23 mouse cellular contexts compared by ENCODE assay signal in genomic region chrX:69028650-69029049, GRCm38 (mm10).
DNase-seq lines count a peak whose midpoint lies in the region; ATAC-seq and TF ChIP-seq lines count a peak whose summit lies in the region.
"Had no signal": no experiment of that assay in that cellular context is flagged by ENCODE, and none has a peak within 500 bp of the region (broad histone marks: within the 10 kb centered on the region; RNA-seq: fewer than 3 reads in every experiment).

No protein-coding gene starts in this region.

- no peaks in the 10 kb centered on the region for H3K4me1 ChIP-seq in hindbrain, postnatal 0 days (ENCODE audit: insufficient read depth, low read length)
- H3K4me1 ChIP-seq in hindbrain, embryonic 11.5 days (replicated peaks; ENCODE audit: control insufficient read depth, insufficient read depth, low read length), result no peaks in the 10 kb centered on the region
- H3K4me1 ChIP-seq: limb, embryonic 13.5 days; liver, embryonic 12.5 days; midbrain, embryonic 12.5 days; neural tube, embryonic 12.5 days had no signal

- H3K27me3 ChIP-seq in hindbrain, postnatal 0 days (ENCODE audit: insufficient read depth, low read length), result no peaks in the 10 kb centered on the region
- no peaks in the 10 kb centered on the region for H3K27me3 ChIP-seq in hindbrain, embryonic 11.5 days (ENCODE audit: control insufficient read depth, insufficient read depth, low read length)
- H3K27me3 ChIP-seq: limb, embryonic 13.5 days; liver, embryonic 12.5 days; midbrain, embryonic 12.5 days; neural tube, embryonic 12.5 days had no signal

- 0 out of 2 replicates have a peak, but pooled peaks have one; percentile 32 for ATAC-seq in hindbrain, postnatal 0 days
- no peak for ATAC-seq in hindbrain, embryonic 11.5 days (ENCODE audit: low FRiP score)
- ATAC-seq: forebrain, postnatal 0 days; liver, embryonic 12.5 days had no signal

- no peak overlapping the region for H3K4me2 ChIP-seq in hindbrain, postnatal 0 days (ENCODE audit: low read depth, low read length)
- no peak overlapping the region for H3K4me2 ChIP-seq in hindbrain, embryonic 11.5 days (replicated peaks; ENCODE audit: low read depth, low read length)
- H3K4me2 ChIP-seq: heart, embryonic 11.5 days; limb, embryonic 13.5 days; liver, embryonic 12.5 days; midbrain, embryonic 12.5 days; neural tube, embryonic 12.5 days had no signal

- H3K9me3 ChIP-seq in hindbrain, postnatal 0 days (ENCODE audit: low read length), result no peaks in the 10 kb centered on the region
- no peaks in the 10 kb centered on the region for H3K9me3 ChIP-seq in hindbrain, embryonic 11.5 days (ENCODE audit: control insufficient read depth, low read length)
- H3K9me3 ChIP-seq: limb, embryonic 13.5 days; liver, embryonic 12.5 days; midbrain, embryonic 12.5 days; neural tube, embryonic 12.5 days had no signal

- H3K36me3 ChIP-seq in hindbrain, postnatal 0 days (ENCODE audit: insufficient read depth, low read length), result no peaks in the 10 kb centered on the region
- H3K36me3 ChIP-seq in hindbrain, embryonic 11.5 days (ENCODE audit: control insufficient read depth, insufficient read depth, low read length), result no peaks in the 10 kb centered on the region
- H3K36me3 ChIP-seq: limb, embryonic 13.5 days; liver, embryonic 12.5 days; midbrain, embryonic 12.5 days; neural tube, embryonic 12.5 days had no signal

- no peak overlapping the region for H3K27ac ChIP-seq in hindbrain, postnatal 0 days
- H3K27ac ChIP-seq in hindbrain, embryonic 11.5 days (ENCODE audit: low read depth, low read length), result no peak overlapping the region
- H3K27ac ChIP-seq: limb, embryonic 13.5 days; liver, embryonic 12.5 days; midbrain, embryonic 12.5 days; neural tube, embryonic 12.5 days had no signal

- WGBS in hindbrain, postnatal 0 days, result 62% methylated on average over 2 of the region's 2 CpGs
- 83% methylated on average over 2 of the region's 2 CpGs for WGBS in hindbrain, embryonic 11.5 days

- H3K4me3 ChIP-seq in hindbrain, postnatal 0 days (ENCODE audit: low read length), result no peak overlapping the region
- H3K4me3 ChIP-seq in hindbrain, embryonic 11.5 days (ENCODE audit: low read depth, low read length), result no peak overlapping the region
- H3K4me3 ChIP-seq: limb, embryonic 13.5 days; liver, embryonic 12.5 days; midbrain, embryonic 12.5 days; neural tube, embryonic 12.5 days had no signal

- peak; percentile 39 for DNase-seq in hindbrain, postnatal 0 days (ENCODE audit: low spot score)
- no peak for DNase-seq in hindbrain, embryonic 11.5 days (ENCODE audit: low spot score)
- DNase-seq in cerebellum, adult 11-12 months, result peak; percentile 33
- peak; percentile 51 for DNase-seq in cerebellum, adult 8-10 months
- DNase-seq in cerebellum, postnatal 36 days, result peak; percentile 74 to 86
- no peak for DNase-seq in kidney, postnatal 10 days
- DNase-seq in urinary bladder, adult 18-20 months (ENCODE audit: low spot score in 2 of 2), result no peak
- DNase-seq: adrenal gland, adult 8-10 months; embryo, embryonic 11 days; forebrain, postnatal 0 days; gastrocnemius, postnatal 14 days; heart, adult 11 months; kidney, adult 8-10 months; kidney, postnatal 14 days; layer of hippocampus, postnatal 36 days; lung, adult 18-20 months; lung, postnatal 14 days; right cerebral cortex, postnatal 14 days had no signal

- no peak for TF ChIP-seq CTCF in hindbrain, postnatal 0 days (IDR thresholded peaks at IDR 0.05; ENCODE audit: low read depth)

- H3K9ac ChIP-seq in hindbrain, postnatal 0 days (replicated peaks; ENCODE audit: low read length), result no peak overlapping the region
- H3K9ac ChIP-seq in hindbrain, embryonic 11.5 days (ENCODE audit: low read depth, low read length), result no peak overlapping the region
- H3K9ac ChIP-seq: forebrain, postnatal 0 days; limb, embryonic 13.5 days; liver, embryonic 12.5 days; midbrain, embryonic 12.5 days; neural tube, embryonic 12.5 days had no signal

Comparison
In these comparisons a context has a peak if more than half of its experiments do, and no peak if none do; other contexts are left out.
1. DNase-seq: peak in hindbrain, postnatal 0 days (single experiment), cerebellum, adult 11-12 months (single experiment), cerebellum, adult 8-10 months (single experiment) and cerebellum, postnatal 36 days (2 of 2); none in hindbrain, embryonic 11.5 days (single experiment), kidney, postnatal 10 days (single experiment) and urinary bladder, adult 18-20 months (0 of 2).